Mouse (Mus musculus) lung, postnatal 0 days (tissue): ENCODE data around the gene Capn10.

ENCODE experiments used
- CTCF ChIP-seq: IDR thresholded peaks from 2 replicates; pipeline ENCODE4 v1.5.1; 2016; ENCODE audit warnings: antibody characterized with exemption, mild to moderate bottlenecking
- EP300 ChIP-seq: IDR thresholded peaks from 2 replicates; pipeline ENCODE4 v1.6.1; 2016; ENCODE audit warnings: antibody characterized with exemption, mild to moderate bottlenecking, control low read depth

DNA sequence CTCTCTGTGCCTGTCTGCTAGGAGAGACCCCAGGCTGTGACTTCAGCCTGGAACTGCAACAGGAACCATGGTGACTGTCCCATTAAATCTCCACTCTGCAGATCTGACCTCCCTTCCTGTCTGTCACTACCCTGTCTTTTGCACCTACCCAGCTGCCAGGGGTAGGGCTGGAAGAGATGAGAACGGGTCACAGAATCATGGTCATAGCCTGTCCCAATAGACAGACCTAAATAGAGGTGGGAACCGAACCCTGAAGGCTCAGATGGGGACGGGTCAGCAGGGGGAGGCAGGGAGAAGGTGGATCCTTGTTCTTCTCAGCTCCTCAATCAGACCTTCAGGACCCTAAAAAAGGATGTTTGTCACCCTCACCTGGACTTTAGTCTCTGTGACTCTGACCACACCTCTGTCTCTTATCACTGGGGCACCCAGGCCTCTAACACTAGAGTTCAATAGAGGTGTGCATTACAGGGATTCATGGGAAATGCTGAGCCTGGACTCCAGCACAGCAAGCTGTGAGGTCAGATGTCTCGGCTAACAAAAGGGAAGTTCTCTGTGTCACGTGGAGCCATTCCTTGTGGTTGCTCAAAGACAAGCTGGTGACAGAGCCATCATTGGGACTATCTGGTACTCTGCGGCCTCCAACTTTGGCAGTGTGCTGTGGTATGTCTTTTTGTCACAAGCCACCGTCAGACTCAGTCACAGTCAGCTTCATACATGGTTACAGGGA is 13.5 kb upstream of the Capn10 start:
- TF ChIP-seq CTCF (no peak), EP300 (no peak)
